Mouse (Mus musculus): ENCODE measurements around the gene Olfr313. TPM values are rescaled to one million over a fixed set of nuclear protein-coding genes. Genes with fewer than 3 reads are reported as not detected.
A peak's percentile ranks its signal among the peaks of the same experiment; 100 is the strongest.
"Not testable (repeated sequence)": the region's sequence is repeated elsewhere in the genome, so short reads cannot be mapped to it uniquely, and the experiment has no call there.

The Olfr313 gene
- polyA plus RNA-seq, 1 experiment from 2014 or later: not detected

GRCm38 (mm10) chr11:58801558-58802228 lies 13.1 kb upstream of the Olfr313 start, which contains the start of gene Fam183b:
Fam183b (minus strand) TSS chr11:58801960.
- H3K27ac ChIP-seq: no peak within 1 kb of the TSS
- no peak within 1 kb of the TSS for H3K4me3 ChIP-seq (replicated peaks)
- H3K27me3 ChIP-seq (replicated peaks): no peaks in the 10 kb centered on the region
- 0 out of 2 replicates have a peak, but pooled peaks cover 8% of the 10 kb centered on the region for H3K4me1 ChIP-seq
- no peaks in the 10 kb centered on the region for H3K36me3 ChIP-seq
- H3K9me3 ChIP-seq: no peaks in the 10 kb centered on the region
- peak within 1 kb of the TSS; percentile 35 for H3K4me2 ChIP-seq
- no peak within 1 kb of the TSS for H3K9ac ChIP-seq
- ATAC-seq (ENCODE audit: insufficient read depth, low FRiP score, low read depth): peak; percentile 56; the same call in 1 of the 2 replicates
- WGBS: 18% methylated on average over 14 of the region's 14 CpGs

GRCm38 (mm10) chr11:58803871-58804270 lies 10.9 kb upstream of the Olfr313 start:
- no peaks in the 10 kb centered on the region for H3K27me3 ChIP-seq (replicated peaks)
- 0 out of 2 replicates have a peak, but pooled peaks cover 8% of the 10 kb centered on the region for H3K4me1 ChIP-seq
- no peaks in the 10 kb centered on the region for H3K36me3 ChIP-seq
- H3K4me2 ChIP-seq: no peak overlapping the region
- 42% methylated on average over 4 of the region's 4 CpGs for WGBS
- no peak overlapping the region for H3K27ac ChIP-seq
- no peak for ATAC-seq (ENCODE audit: insufficient read depth, low FRiP score, low read depth)
- H3K9ac ChIP-seq: no peak overlapping the region
- no peak overlapping the region for H3K4me3 ChIP-seq (replicated peaks)
- H3K9me3 ChIP-seq: no peaks in the 10 kb centered on the region

- H3K27ac ChIP-seq: peak overlapping the region; percentile 48; the same call in 1 of the 2 replicates
- H3K4me2 ChIP-seq: no peak overlapping the region
- 18% methylated on average over 2 of the region's 2 CpGs for WGBS
- no peaks in the 10 kb centered on the region for H3K9me3 ChIP-seq
- H3K4me3 ChIP-seq (replicated peaks): no peak overlapping the region
- H3K36me3 ChIP-seq: no peaks in the 10 kb centered on the region
- peak; percentile 76; the same call in 1 of the 2 replicates for ATAC-seq (ENCODE audit: insufficient read depth, low FRiP score, low read depth)
- no peak overlapping the region for H3K9ac ChIP-seq
- H3K27me3 ChIP-seq (replicated peaks): no peaks in the 10 kb centered on the region
- 0 out of 2 replicates have a peak, but pooled peaks cover 8% of the 10 kb centered on the region for H3K4me1 ChIP-seq
These were observed 10.4 kb upstream of the Olfr313 start for GRCm38 (mm10) chr11:58804393-58804792.

- no peaks in the 10 kb centered on the region for H3K9me3 ChIP-seq
- no peak for ATAC-seq (ENCODE audit: insufficient read depth, low FRiP score, low read depth)
- no peak overlapping the region for H3K27ac ChIP-seq
- no peak overlapping the region for H3K4me2 ChIP-seq
- no peak overlapping the region for H3K9ac ChIP-seq
- WGBS: 0% methylated on average over 1 of the region's 1 CpGs
- no peaks in the 10 kb centered on the region for H3K36me3 ChIP-seq
- H3K4me1 ChIP-seq: no peaks in the 10 kb centered on the region
- no peak overlapping the region for H3K4me3 ChIP-seq (replicated peaks)
- no peaks in the 10 kb centered on the region for H3K27me3 ChIP-seq (replicated peaks)
These were observed 2.8 kb upstream of the Olfr313 start for GRCm38 (mm10) chr11:58812001-58812400.

GRCm38 (mm10) chr11:58815676-58816075 lies 876 bp downstream of the Olfr313 start:
- no peaks in the 10 kb centered on the region for H3K36me3 ChIP-seq
- no peaks in the 10 kb centered on the region for H3K27me3 ChIP-seq (replicated peaks)
- H3K4me2 ChIP-seq: no peak overlapping the region
- ATAC-seq (ENCODE audit: insufficient read depth, low FRiP score, low read depth): no peak
- no peak overlapping the region for H3K4me3 ChIP-seq (replicated peaks)
- no peak overlapping the region for H3K27ac ChIP-seq
- H3K9me3 ChIP-seq: no peaks in the 10 kb centered on the region
- no peaks in the 10 kb centered on the region for H3K4me1 ChIP-seq
- WGBS: 77% methylated on average over 1 of the region's 1 CpGs
- H3K9ac ChIP-seq: no peak overlapping the region

GRCm38 (mm10) chr11:58828937-58829336 lies 14.1 kb downstream of the Olfr313 start, which contains the start of gene Olfr312:
Olfr312 (plus strand) TSS chr11:58829237.
- H3K4me2 ChIP-seq; H3K9ac ChIP-seq; H3K4me1 ChIP-seq; H3K27ac ChIP-seq; H3K4me3 ChIP-seq (replicated peaks); H3K36me3 ChIP-seq; ATAC-seq (ENCODE audit: insufficient read depth, low FRiP score, low read depth); H3K27me3 ChIP-seq (replicated peaks); H3K9me3 ChIP-seq: not testable (repeated sequence)

GRCm38 (mm10) chr11:58829764-58830163 lies 15.0 kb downstream of the Olfr313 start:
- 75% methylated on average over 3 of the region's 3 CpGs for WGBS
- Histone ChIP-seq H3K4me1 (no peaks in the 10 kb centered on the region), H3K4me3 (replicated peaks) (no peak overlapping the region), H3K4me2 (no peak overlapping the region), H3K27me3 (replicated peaks) (no peaks in the 10 kb centered on the region), H3K9me3 (no peaks in the 10 kb centered on the region), H3K36me3 (no peaks in the 10 kb centered on the region), H3K9ac (no peak overlapping the region), H3K27ac (no peak overlapping the region)
- ATAC-seq (ENCODE audit: insufficient read depth, low FRiP score, low read depth): no peak

GRCm38 (mm10) chr11:58832541-58832940 lies 17.7 kb downstream of the Olfr313 start:
- H3K9me3 ChIP-seq; H3K27ac ChIP-seq; H3K4me1 ChIP-seq; H3K36me3 ChIP-seq; H3K27me3 ChIP-seq (replicated peaks); H3K4me2 ChIP-seq; H3K9ac ChIP-seq; H3K4me3 ChIP-seq (replicated peaks); ATAC-seq (ENCODE audit: insufficient read depth, low FRiP score, low read depth): not testable (repeated sequence)
- WGBS: 59% methylated on average over 3 of the region's 3 CpGs

GRCm38 (mm10) chr11:58838951-58839350 lies 24.2 kb downstream of the Olfr313 start, which contains the start of gene Olfr311:
Olfr311 (plus strand) TSS chr11:58839251.
- H3K4me2 ChIP-seq; H3K9me3 ChIP-seq; H3K4me1 ChIP-seq; ATAC-seq (ENCODE audit: insufficient read depth, low FRiP score, low read depth); H3K4me3 ChIP-seq (replicated peaks); H3K9ac ChIP-seq; H3K36me3 ChIP-seq; H3K27me3 ChIP-seq (replicated peaks); H3K27ac ChIP-seq: not testable (repeated sequence)

- H3K9ac ChIP-seq: peak within 1 kb of the TSS; percentile 83
- H3K36me3 ChIP-seq: peaks cover 12% of the 10 kb centered on the region; the same call in 1 of the 2 replicates
- no peaks in the 10 kb centered on the region for H3K9me3 ChIP-seq
- WGBS: 0% methylated on average over 24 of the region's 24 CpGs
- peak; percentile 99 for ATAC-seq (ENCODE audit: insufficient read depth, low FRiP score, low read depth)
- H3K4me1 ChIP-seq: peaks cover 5% of the 10 kb centered on the region; the same call in 1 of the 2 replicates
- H3K27me3 ChIP-seq (replicated peaks): no peaks in the 10 kb centered on the region
- H3K4me2 ChIP-seq: peak within 1 kb of the TSS; percentile 69
- H3K27ac ChIP-seq: peak within 1 kb of the TSS; percentile 69; the same call in 1 of the 2 replicates
- peak within 1 kb of the TSS; percentile 83 for H3K4me3 ChIP-seq (replicated peaks)
These were observed 32.2 kb downstream of the Olfr313 start, which contains the start of gene Gm12258 for GRCm38 (mm10) chr11:58846919-58847461. Gm12258 (plus strand) TSS chr11:58847158.

GRCm38 (mm10) chr11:58847636-58848035 lies 32.8 kb downstream of the Olfr313 start:
- Histone ChIP-seq H3K4me2 (peak overlapping the region; percentile 69), H3K4me3 (replicated peaks) (peak overlapping the region; percentile 83), H3K4me1 (peaks cover 5% of the 10 kb centered on the region; the same call in 1 of the 2 replicates), H3K9ac (peak overlapping the region; percentile 83), H3K27ac (no peak overlapping the region), H3K9me3 (no peaks in the 10 kb centered on the region), H3K27me3 (replicated peaks) (no peaks in the 10 kb centered on the region), H3K36me3 (peaks cover 12% of the 10 kb centered on the region; the same call in 1 of the 2 replicates)
- ATAC-seq (ENCODE audit: insufficient read depth, low FRiP score, low read depth): no peak
- 40% methylated on average over 9 of the region's 9 CpGs for WGBS

- Histone ChIP-seq H3K4me1 (peaks cover 5% of the 10 kb centered on the region; the same call in 1 of the 2 replicates), H3K27me3 (replicated peaks) (no peaks in the 10 kb centered on the region), H3K9ac (no peak overlapping the region), H3K4me3 (replicated peaks) (no peak overlapping the region), H3K9me3 (no peaks in the 10 kb centered on the region), H3K36me3 (peaks cover 12% of the 10 kb centered on the region; the same call in 1 of the 2 replicates), H3K27ac (no peak overlapping the region), H3K4me2 (no peak overlapping the region)
- ATAC-seq (ENCODE audit: insufficient read depth, low FRiP score, low read depth): no peak
- WGBS: 70% methylated on average over 2 of the region's 2 CpGs
These were observed 34.9 kb downstream of the Olfr313 start for GRCm38 (mm10) chr11:58849731-58850130.
